Mouse (Mus musculus) limb, embryonic 14.5 days (tissue): Measurements from ENCODE around the gene Pnpla2. TPM values are rescaled to one million over a fixed set of nuclear protein-coding genes. Genes with fewer than 3 reads are reported as not detected.
A peak's percentile ranks its signal among the peaks of the same experiment; 100 is the strongest.
"Not testable (repeated sequence)": the region's sequence is repeated elsewhere in the genome, so short reads cannot be mapped to it uniquely, and the experiment has no call there.

ENCODE experiments used
- ATAC-seq: fragments of 200-750 bp; cut with Nextera tagmentation; 2 replicates; pipeline ENCODE4 v1.8.0; 2017; ENCODE audit warnings: low read depth, moderate number of reproducible peaks, moderate TSS enrichment; ENCODE audit not compliant: low FRiP score
- DNase-seq: peaks from one replicate; pipeline ENCODE4 v3.0.0-alpha.2; 2015; ENCODE audit warnings: low spot score
- H3K27ac ChIP-seq: fragments of 300-500 bp; sonication (generic); replicated peaks from 2 replicates; pipeline ENCODE4 v1.5.1; 2014; ENCODE audit warnings: low read depth, mild to moderate bottlenecking, low read length, moderate library complexity, mixed read lengths
- H3K27me3 ChIP-seq: fragments of 300-500 bp; sonication (generic); 2 replicates; pipeline ENCODE4 v1.6.1; 2014; ENCODE audit warnings: low read length, mixed read lengths; ENCODE audit not compliant: control insufficient read depth, insufficient read depth
- H3K36me3 ChIP-seq: fragments of 300-500 bp; sonication (generic); 2 replicates; pipeline ENCODE4 v1.6.1; 2014; ENCODE audit warnings: mild to moderate bottlenecking, low read length, moderate library complexity, mixed read lengths; ENCODE audit not compliant: control insufficient read depth, insufficient read depth
- H3K4me1 ChIP-seq: fragments of 300-500 bp; sonication (generic); 2 replicates; pipeline ENCODE4 v1.6.1; 2014; ENCODE audit warnings: antibody characterized with exemption, low read length, mixed read lengths; ENCODE audit not compliant: control insufficient read depth, insufficient read depth
- H3K4me2 ChIP-seq: fragments of 300-500 bp; sonication (generic); replicated peaks from 2 replicates; pipeline ENCODE4 v1.6.1; 2014; ENCODE audit warnings: low read depth, mild to moderate bottlenecking, low read length, moderate library complexity; ENCODE audit not compliant: severe bottlenecking
- H3K4me3 ChIP-seq: fragments of 300-500 bp; sonication (generic); replicated peaks from 2 replicates; pipeline ENCODE4 v1.5.1; 2014; ENCODE audit warnings: low read length
- H3K9ac ChIP-seq: fragments of 300-500 bp; sonication (generic); 2 replicates; pipeline ENCODE4 v1.6.1; 2014; ENCODE audit warnings: mild to moderate bottlenecking, low read depth, low read length, moderate library complexity; ENCODE audit not compliant: severe bottlenecking
- H3K9me3 ChIP-seq: fragments of 300-500 bp; sonication (generic); 2 replicates; pipeline ENCODE4 v1.6.1; 2016; ENCODE audit warnings: low read length; ENCODE audit not compliant: control insufficient read depth
- POLR2A ChIP-seq: fragments of 200-500 bp; IDR thresholded peaks from 2 replicates; pipeline ENCODE4 v1.8.0; 2012; ENCODE audit warnings: inconsistent platforms, mild to moderate bottlenecking, moderate library complexity, borderline replicate concordance; ENCODE audit not compliant: insufficient read depth, insufficient read length; ENCODE audit errors: extremely low read depth
- WGBS: fragments of 180-500 bp; shearing (Covaris S2); extraction: QIAGEN DNeasy Blood & Tissue Kit; methylation state at CpG from one replicate; pipeline ENCODE4 v1.1.7; 2014; 5-methylcytosine and 5-hydroxymethylcytosine counted together
- polyA plus RNA-seq, 2 experiments: library from polyadenylated mRNA; depleted of rRNA in 1 of 2; stranded (reverse) in 1 of 2; unstranded in 1 of 2; fragments of >200 nt; fragmentation: Nextera tagmentation in 1 of 2; extraction: Ambion mirVana in 1 of 2; gene quantifications; 2 replicates each; pipeline versions ENCODE4 v1.2.1 to v1.2.3; 2012 to 2014

Gene Pnpla2
- polyA plus RNA-seq, 2 experiments: 14.5 to 14.8 TPM

DNA sequence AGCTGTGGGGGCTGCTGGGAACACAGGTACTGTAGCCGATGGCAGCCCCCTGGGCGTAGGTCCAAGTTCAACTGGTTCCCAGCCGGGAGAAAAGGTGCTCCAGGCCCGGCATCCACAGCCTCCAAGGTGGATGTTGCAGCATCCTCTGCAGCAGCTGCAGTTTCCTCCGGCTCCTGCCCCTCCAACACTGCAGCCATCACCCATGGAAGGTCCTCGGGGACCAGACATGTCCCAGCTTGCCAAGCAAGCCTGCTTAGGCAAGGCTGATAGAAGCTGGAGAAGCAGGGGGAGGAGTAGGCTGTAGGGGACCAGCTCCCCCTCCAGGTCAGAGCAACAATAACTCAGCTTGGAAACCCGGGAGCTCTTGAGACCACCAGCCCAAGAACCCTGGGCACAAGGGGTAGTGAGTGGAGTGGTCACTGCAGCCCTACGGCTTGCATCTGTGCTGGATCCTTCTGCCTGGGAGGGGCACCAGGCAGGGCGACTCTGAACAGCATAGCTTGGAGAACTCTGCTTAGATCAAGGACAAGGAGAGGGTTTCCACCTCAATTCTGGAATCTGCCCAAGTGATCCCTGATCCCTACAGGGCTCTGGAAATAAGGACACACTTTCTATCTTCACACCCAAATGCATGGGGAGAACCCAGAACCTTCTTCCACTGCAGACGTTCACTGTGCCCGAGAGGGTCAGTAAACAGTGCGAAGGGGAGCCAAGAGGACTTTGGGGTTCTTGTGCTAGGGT lies 11.7 kb upstream of the Pnpla2 start:
- DNase-seq: no peak
- ATAC-seq: no peak
- H3K9me3 ChIP-seq: no peaks in the 10 kb centered on the region
- H3K36me3 ChIP-seq: peaks cover 23% of the 10 kb centered on the region
- H3K27me3 ChIP-seq: no peaks in the 10 kb centered on the region
- 15% methylated on average over 12 of the region's 12 CpGs for WGBS
- peaks cover 21% of the 10 kb centered on the region for H3K4me1 ChIP-seq
- H3K4me3 ChIP-seq: peak overlapping the region; percentile 45
- H3K27ac ChIP-seq: no peak overlapping the region
- H3K4me2 ChIP-seq: peak overlapping the region; percentile 81
- TF ChIP-seq POLR2A: no peak
- H3K9ac ChIP-seq: peak overlapping the region; percentile 57

DNA sequence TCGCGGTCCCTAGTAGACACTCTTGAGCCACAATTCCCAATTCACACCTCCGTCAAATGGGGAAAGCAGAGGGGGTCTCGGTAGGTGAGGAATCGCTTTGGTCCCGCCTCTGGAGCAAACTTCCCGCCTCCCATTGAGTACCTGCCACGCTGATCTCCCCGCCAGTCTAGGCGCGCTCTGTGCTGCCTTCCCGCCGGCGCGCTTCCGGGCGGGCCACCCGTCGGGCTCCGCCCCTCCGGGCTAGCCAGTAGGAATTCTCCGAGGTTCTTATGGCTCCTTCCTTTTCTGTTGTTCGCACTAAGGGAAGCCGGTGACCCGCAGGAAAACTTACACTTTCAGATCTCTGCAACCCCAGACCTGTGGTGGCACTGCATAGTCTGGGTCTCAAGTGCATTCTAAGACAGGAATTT lies 11.2 kb upstream of the Pnpla2 start, which contains the start of gene Pidd1:
TSS of gene Pidd1 (minus strand) at position 198 of the 410 bp plus-strand sequence.
- peak; percentile 51; the same call in 1 of the 2 replicates for ATAC-seq
- H3K4me3 ChIP-seq: peak within 1 kb of the TSS; percentile 45
- peak; percentile 46; the same call in 1 of the 2 replicates for TF ChIP-seq POLR2A
- H3K9ac ChIP-seq: peak within 1 kb of the TSS; percentile 57
- peak within 1 kb of the TSS; percentile 81 for H3K4me2 ChIP-seq
- no peaks in the 10 kb centered on the region for H3K9me3 ChIP-seq
- H3K27ac ChIP-seq: 0 out of 2 replicates have a peak within 1 kb of the TSS, but pooled peaks have one; percentile 48
- peaks cover 29% of the 10 kb centered on the region for H3K36me3 ChIP-seq
- H3K27me3 ChIP-seq: no peaks in the 10 kb centered on the region
- peak; percentile 84 for DNase-seq
- WGBS: 0% methylated on average over 25 of the region's 25 CpGs
- peaks cover 27% of the 10 kb centered on the region for H3K4me1 ChIP-seq

DNA sequence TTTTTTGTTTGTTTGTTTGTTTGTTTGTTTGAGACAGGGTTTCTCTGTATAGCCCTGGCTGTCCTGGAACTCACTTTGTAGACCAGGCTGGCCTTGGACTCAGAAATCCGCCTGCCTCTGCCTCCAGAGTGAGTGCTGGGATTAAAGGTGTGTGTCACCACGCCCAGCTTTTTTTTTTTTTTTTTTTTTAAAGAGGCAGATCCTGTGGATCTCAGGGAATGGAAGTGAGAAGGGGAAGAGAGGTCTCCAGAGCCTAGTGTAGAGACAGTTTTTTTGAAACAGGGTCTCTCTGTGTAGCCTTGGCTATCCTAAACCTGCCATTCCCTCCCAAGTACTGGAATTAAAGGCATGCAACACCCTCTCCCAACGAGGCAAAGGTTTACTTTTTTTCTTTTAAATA lies 8.6 kb upstream of the Pnpla2 start:
- ATAC-seq: not testable (repeated sequence)

DNA sequence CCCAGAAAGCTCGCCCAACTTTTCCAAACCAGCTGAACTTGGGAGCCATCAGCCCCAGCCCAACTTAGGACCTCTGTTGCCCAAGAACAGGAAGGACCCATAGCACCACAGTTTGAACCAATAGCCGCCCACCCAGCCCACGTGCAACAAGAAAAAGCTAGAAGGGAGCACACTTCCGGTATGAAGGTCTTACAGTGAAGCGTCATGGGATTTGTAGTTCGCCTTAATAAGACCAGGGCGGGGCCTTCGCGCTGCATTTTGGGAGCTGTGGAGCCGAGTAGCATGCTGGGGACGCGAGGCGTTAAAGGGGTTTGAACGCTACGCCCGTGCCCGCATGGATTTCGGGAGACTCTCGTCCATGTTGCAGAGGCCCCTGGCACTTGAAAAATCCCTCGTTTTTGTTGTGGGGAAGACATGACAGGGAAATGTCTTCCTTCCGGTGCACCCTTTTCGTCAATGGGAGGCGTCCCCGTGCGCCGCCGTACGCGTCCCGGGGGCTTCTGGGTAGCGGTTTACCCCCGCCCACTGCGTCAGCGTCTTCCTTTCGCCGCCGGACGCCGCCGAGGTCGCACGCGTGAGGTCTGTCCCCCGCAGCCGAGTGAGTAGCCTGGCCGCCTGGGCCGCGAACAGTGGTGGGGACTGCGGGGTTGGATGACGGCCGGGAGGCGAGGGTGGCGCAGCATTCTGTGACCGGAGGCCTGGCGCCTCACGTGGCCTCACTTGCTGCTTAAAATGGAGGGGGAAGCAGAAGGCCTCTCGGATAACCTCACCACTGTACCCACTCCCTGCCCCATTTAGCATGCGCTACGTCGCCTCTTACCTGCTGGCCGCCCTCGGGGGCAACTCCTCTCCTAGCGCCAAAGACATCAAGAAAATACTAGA lies 7.6 kb upstream of the Pnpla2 start, which contains the start of gene Rplp2:
TSS of gene Rplp2 (plus strand) at position 261 of the 882 bp plus-strand sequence.
- peak within 1 kb of the TSS; percentile 75 for H3K27ac ChIP-seq
- peak within 1 kb of the TSS; percentile 86 for H3K4me3 ChIP-seq
- peak; percentile 76; the same call in 1 of the 2 replicates for TF ChIP-seq POLR2A
- peak; percentile 91 for ATAC-seq
- H3K9ac ChIP-seq: peak within 1 kb of the TSS; percentile 86
- H3K4me1 ChIP-seq: peaks cover 27% of the 10 kb centered on the region
- peaks cover 42% of the 10 kb centered on the region for H3K36me3 ChIP-seq
- WGBS: under 1% methylated on average over 57 of the region's 63 CpGs
- no peaks in the 10 kb centered on the region for H3K9me3 ChIP-seq
- peak within 1 kb of the TSS; percentile 57 for H3K4me2 ChIP-seq
- peak; percentile 98 for DNase-seq
- H3K27me3 ChIP-seq: no peaks in the 10 kb centered on the region

More for the DNA sequence above, 8.6 kb upstream of the Pnpla2 start:
- not testable (repeated sequence) for H3K4me3 ChIP-seq, H3K27ac ChIP-seq, DNase-seq, H3K27me3 ChIP-seq, H3K9ac ChIP-seq, H3K4me2 ChIP-seq, H3K9me3 ChIP-seq
- peaks cover 29% of the 10 kb centered on the region for H3K4me1 ChIP-seq
- peaks cover 39% of the 10 kb centered on the region for H3K36me3 ChIP-seq
- WGBS: 86% methylated on average over 3 of the region's 3 CpGs

DNA sequence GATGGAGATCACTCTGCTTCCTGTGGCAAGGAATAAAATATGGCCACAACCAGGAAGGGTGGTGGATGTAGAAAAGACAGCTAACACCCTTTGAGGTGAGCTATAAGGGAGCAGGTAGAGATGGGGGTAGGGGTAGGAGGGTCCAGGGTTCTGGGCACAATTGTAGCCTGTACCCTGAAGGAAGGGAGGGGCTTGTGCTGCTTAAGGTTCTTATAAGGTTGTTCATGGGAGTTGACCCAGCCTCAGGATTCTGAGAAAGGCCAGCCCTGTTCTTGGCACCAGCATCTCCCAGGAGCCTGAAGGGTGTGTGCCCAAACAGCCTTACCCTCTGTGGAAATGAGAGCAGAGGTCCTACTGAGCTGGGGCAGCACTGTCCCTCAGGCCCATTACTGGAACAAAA lies 3.1 kb upstream of the Pnpla2 start:
- Histone ChIP-seq H3K4me1 (peaks cover 15% of the 10 kb centered on the region), H3K4me2 (no peak overlapping the region), H3K4me3 (no peak overlapping the region), H3K36me3 (peaks cover 42% of the 10 kb centered on the region), H3K27ac (no peak overlapping the region), H3K9me3 (no peaks in the 10 kb centered on the region), H3K9ac (no peak overlapping the region), H3K27me3 (no peaks in the 10 kb centered on the region)
- DNase-seq: no peak
- TF ChIP-seq POLR2A: no peak
- ATAC-seq: no peak
